Mouse (Mus musculus): Measurements from ENCODE around the gene 4930449I24Rik. TPM values are rescaled to one million over a fixed set of nuclear protein-coding genes. Genes with fewer than 3 reads are reported as not detected.
A peak's percentile ranks its signal among the peaks of the same experiment; 100 is the strongest.
"Not testable (repeated sequence)": the region's sequence is repeated elsewhere in the genome, so short reads cannot be mapped to it uniquely, and the experiment has no call there.

4930449I24Rik gene
- not detected in 2 replicates for polyA plus RNA-seq (2012; rRNA removed)

- not testable (repeated sequence) for H3K27ac ChIP-seq (ENCODE audit: insufficient read depth, low read length); H3K4me1 ChIP-seq (ENCODE audit: control insufficient read depth, insufficient read depth, low read length); H3K4me3 ChIP-seq (ENCODE audit: insufficient read depth, low read length)
Observed at GRCm38 (mm10) chr5:146502099-146502498, at the start of gene 4930449I24Rik. Gene 4930449I24Rik, plus strand, starts transcription at chr5:146502399.

- TF ChIP-seq POLR2A (IDR thresholded peaks at IDR 0.05; ENCODE audit: extremely low read depth, insufficient read depth, low read length) (no peak), CTCF (IDR thresholded peaks at IDR 0.05; ENCODE audit: extremely low read depth, insufficient read depth, low read length) (no peak)
- no peak overlapping the region for H3K4me3 ChIP-seq (ENCODE audit: insufficient read depth, low read length)
- peaks cover 3% of the 10 kb centered on the region; the same call in 1 of the 2 replicates for H3K4me1 ChIP-seq (ENCODE audit: control insufficient read depth, insufficient read depth, low read length)
- H3K27ac ChIP-seq (ENCODE audit: insufficient read depth, low read length), result no peak overlapping the region
Observed at GRCm38 (mm10) chr5:146453556-146453955, 48.6 kb upstream of the 4930449I24Rik start.

- Histone ChIP-seq H3K4me3 (ENCODE audit: insufficient read depth, low read length) (no peak overlapping the region), H3K27ac (ENCODE audit: insufficient read depth, low read length) (no peak overlapping the region), H3K4me1 (ENCODE audit: control insufficient read depth, insufficient read depth, low read length) (no peaks in the 10 kb centered on the region)
- TF ChIP-seq POLR2A (IDR thresholded peaks at IDR 0.05; ENCODE audit: extremely low read depth, insufficient read depth, low read length), result no peak
- no peak for TF ChIP-seq CTCF (IDR thresholded peaks at IDR 0.05; ENCODE audit: extremely low read depth, insufficient read depth, low read length)
Observed at GRCm38 (mm10) chr5:146461612-146462011, 40.6 kb upstream of the 4930449I24Rik start.

- Histone ChIP-seq H3K4me1 (ENCODE audit: control insufficient read depth, insufficient read depth, low read length) (peaks cover under 1% of the 10 kb centered on the region; the same call in 1 of the 2 replicates), H3K4me3 (ENCODE audit: insufficient read depth, low read length) (no peak overlapping the region), H3K27ac (ENCODE audit: insufficient read depth, low read length) (no peak overlapping the region)
- TF ChIP-seq POLR2A (IDR thresholded peaks at IDR 0.05; ENCODE audit: extremely low read depth, insufficient read depth, low read length), result no peak
- TF ChIP-seq CTCF (IDR thresholded peaks at IDR 0.05; ENCODE audit: extremely low read depth, insufficient read depth, low read length), result no peak
Observed at GRCm38 (mm10) chr5:146466663-146467062, 35.5 kb upstream of the 4930449I24Rik start.

- TF ChIP-seq CTCF (IDR thresholded peaks at IDR 0.05; ENCODE audit: extremely low read depth, insufficient read depth, low read length), result no peak
- TF ChIP-seq POLR2A (IDR thresholded peaks at IDR 0.05; ENCODE audit: extremely low read depth, insufficient read depth, low read length), result no peak
Observed at GRCm38 (mm10) chr5:146468311-146468710, 33.9 kb upstream of the 4930449I24Rik start.

GRCm38 (mm10) chr5:146470821-146471220, 31.4 kb upstream of the 4930449I24Rik start:
- Histone ChIP-seq H3K4me1 (ENCODE audit: control insufficient read depth, insufficient read depth, low read length) (peaks cover 2% of the 10 kb centered on the region; the same call in 1 of the 2 replicates), H3K27ac (ENCODE audit: insufficient read depth, low read length) (no peak overlapping the region), H3K4me3 (ENCODE audit: insufficient read depth, low read length) (no peak overlapping the region)
- TF ChIP-seq CTCF (IDR thresholded peaks at IDR 0.05; ENCODE audit: extremely low read depth, insufficient read depth, low read length) (no peak), POLR2A (IDR thresholded peaks at IDR 0.05; ENCODE audit: extremely low read depth, insufficient read depth, low read length) (no peak)

More at GRCm38 (mm10) chr5:146468311-146468710, 33.9 kb upstream of the 4930449I24Rik start:
- Histone ChIP-seq H3K27ac (ENCODE audit: insufficient read depth, low read length) (no peak overlapping the region), H3K4me3 (ENCODE audit: insufficient read depth, low read length) (no peak overlapping the region), H3K4me1 (ENCODE audit: control insufficient read depth, insufficient read depth, low read length) (peaks cover 2% of the 10 kb centered on the region; the same call in 1 of the 2 replicates)

- TF ChIP-seq CTCF (IDR thresholded peaks at IDR 0.05; ENCODE audit: extremely low read depth, insufficient read depth, low read length), result no peak
- no peak for TF ChIP-seq POLR2A (IDR thresholded peaks at IDR 0.05; ENCODE audit: extremely low read depth, insufficient read depth, low read length)
- H3K4me1 ChIP-seq (ENCODE audit: control insufficient read depth, insufficient read depth, low read length), result peaks cover 2% of the 10 kb centered on the region; the same call in 1 of the 2 replicates
- no peak overlapping the region for H3K27ac ChIP-seq (ENCODE audit: insufficient read depth, low read length)
- H3K4me3 ChIP-seq (ENCODE audit: insufficient read depth, low read length), result no peak overlapping the region
Observed at GRCm38 (mm10) chr5:146471311-146471710, 30.9 kb upstream of the 4930449I24Rik start.

GRCm38 (mm10) chr5:146471821-146472220, 30.4 kb upstream of the 4930449I24Rik start:
- Histone ChIP-seq H3K27ac (ENCODE audit: insufficient read depth, low read length) (no peak overlapping the region), H3K4me3 (ENCODE audit: insufficient read depth, low read length) (no peak overlapping the region), H3K4me1 (ENCODE audit: control insufficient read depth, insufficient read depth, low read length) (peaks cover 2% of the 10 kb centered on the region; the same call in 1 of the 2 replicates)
- TF ChIP-seq CTCF (IDR thresholded peaks at IDR 0.05; ENCODE audit: extremely low read depth, insufficient read depth, low read length) (no peak), POLR2A (IDR thresholded peaks at IDR 0.05; ENCODE audit: extremely low read depth, insufficient read depth, low read length) (no peak)

- H3K4me3 ChIP-seq (ENCODE audit: insufficient read depth, low read length); H3K27ac ChIP-seq (ENCODE audit: insufficient read depth, low read length); H3K4me1 ChIP-seq (ENCODE audit: control insufficient read depth, insufficient read depth, low read length): not testable (repeated sequence)
- TF ChIP-seq CTCF (IDR thresholded peaks at IDR 0.05; ENCODE audit: extremely low read depth, insufficient read depth, low read length), result peak; percentile 41; the same call in 1 of the 2 replicates
Observed at GRCm38 (mm10) chr5:146479564-146479963, 22.6 kb upstream of the 4930449I24Rik start.

- not testable (repeated sequence) for H3K27ac ChIP-seq (ENCODE audit: insufficient read depth, low read length); H3K4me3 ChIP-seq (ENCODE audit: insufficient read depth, low read length); H3K4me1 ChIP-seq (ENCODE audit: control insufficient read depth, insufficient read depth, low read length)
Observed at GRCm38 (mm10) chr5:146481665-146482064, 20.5 kb upstream of the 4930449I24Rik start, which contains the start of gene Gm6408. Gene Gm6408, plus strand, starts transcription at chr5:146481965.

- not testable (repeated sequence) for H3K4me1 ChIP-seq (ENCODE audit: control insufficient read depth, insufficient read depth, low read length); H3K27ac ChIP-seq (ENCODE audit: insufficient read depth, low read length); H3K4me3 ChIP-seq (ENCODE audit: insufficient read depth, low read length)
Observed at GRCm38 (mm10) chr5:146488959-146489358, 13.2 kb upstream of the 4930449I24Rik start.

GRCm38 (mm10) chr5:146491063-146491462, 11.1 kb upstream of the 4930449I24Rik start, which contains the start of gene Gm6370:
Gene Gm6370, plus strand, starts transcription at chr5:146491363.
- H3K4me1 ChIP-seq (ENCODE audit: control insufficient read depth, insufficient read depth, low read length); H3K27ac ChIP-seq (ENCODE audit: insufficient read depth, low read length); H3K4me3 ChIP-seq (ENCODE audit: insufficient read depth, low read length): not testable (repeated sequence)

- not testable (repeated sequence) for H3K27ac ChIP-seq (ENCODE audit: insufficient read depth, low read length); H3K4me3 ChIP-seq (ENCODE audit: insufficient read depth, low read length); H3K4me1 ChIP-seq (ENCODE audit: control insufficient read depth, insufficient read depth, low read length)
Observed at GRCm38 (mm10) chr5:146513823-146514222, 11.6 kb downstream of the 4930449I24Rik start, which contains the start of gene Gm3402. Gene Gm3402, plus strand, starts transcription at chr5:146514123.

- H3K27ac ChIP-seq (ENCODE audit: insufficient read depth, low read length); H3K4me1 ChIP-seq (ENCODE audit: control insufficient read depth, insufficient read depth, low read length); H3K4me3 ChIP-seq (ENCODE audit: insufficient read depth, low read length): not testable (repeated sequence)
Observed at GRCm38 (mm10) chr5:146525501-146525900, 23.3 kb downstream of the 4930449I24Rik start, which contains the start of gene Gm3404. Gene Gm3404, plus strand, starts transcription at chr5:146525801.

GRCm38 (mm10) chr5:146537347-146537746, 35.1 kb downstream of the 4930449I24Rik start, which contains the start of gene Gm3409:
Gene Gm3409, plus strand, starts transcription at chr5:146537647.
- H3K4me3 ChIP-seq (ENCODE audit: insufficient read depth, low read length); H3K4me1 ChIP-seq (ENCODE audit: control insufficient read depth, insufficient read depth, low read length); H3K27ac ChIP-seq (ENCODE audit: insufficient read depth, low read length): not testable (repeated sequence)

Measured in cortical plate, adult 2 months (tissue).